8 mouse cellular contexts compared by ENCODE assay signal in the genomic region with DNA sequence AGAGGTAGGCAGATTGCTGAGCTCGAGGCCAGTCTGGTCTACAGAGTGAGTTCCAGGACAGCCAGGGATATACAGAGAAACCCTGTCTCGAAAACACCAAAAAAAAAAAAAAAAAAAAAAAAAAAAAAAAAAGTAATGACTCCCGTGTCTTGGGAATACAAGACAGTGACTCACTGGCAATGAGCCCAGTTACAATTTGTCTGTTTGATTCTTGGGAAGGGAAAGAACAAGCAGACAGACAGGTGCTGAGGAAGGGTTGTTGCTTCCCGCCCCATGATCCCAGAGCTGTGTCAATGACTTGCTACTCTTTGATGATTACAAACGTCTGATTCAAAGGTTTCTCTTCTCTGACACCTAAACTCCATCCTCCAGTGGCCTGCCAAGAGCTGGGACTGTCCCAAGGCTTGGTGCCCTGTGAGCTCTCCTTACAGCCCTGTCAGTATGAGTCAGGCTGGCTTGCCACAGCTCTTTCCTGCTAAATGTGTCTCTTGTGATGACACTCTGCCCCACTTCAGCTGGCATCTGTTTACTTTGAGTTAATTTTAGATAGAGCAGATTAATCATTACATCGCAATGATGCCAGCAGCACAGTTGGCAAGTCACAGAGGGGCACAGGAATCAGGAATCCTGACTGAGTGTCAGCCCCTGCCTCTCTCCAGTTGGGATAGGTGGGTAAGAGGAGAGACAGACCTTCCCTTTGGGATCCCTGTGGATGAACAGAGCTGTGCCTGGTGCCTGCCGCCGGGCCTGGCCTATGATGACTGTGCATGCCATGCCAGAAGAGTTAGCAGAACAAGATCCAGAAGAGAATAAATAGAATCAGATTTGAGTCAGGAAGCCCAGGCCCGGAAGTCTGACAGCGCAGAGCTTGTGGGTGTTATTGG. TPM values are rescaled to one million over a fixed set of nuclear protein-coding genes. Genes with fewer than 3 reads are reported as not detected.
DNase-seq lines count a peak whose midpoint lies in the region; ATAC-seq and TF ChIP-seq lines count a peak whose summit lies in the region.

No protein-coding gene starts in this region.

- no peak overlapping the region for H3K4me2 ChIP-seq in kidney, embryonic 15.5 days

- H3K4me1 ChIP-seq in kidney, embryonic 15.5 days, result peaks cover 6% of the 10 kb centered on the region; the same call in 1 of the 2 replicates

- DNase-seq in left cerebral cortex, adult 2 months (ENCODE audit: extremely low spot score in 1 of 2, low spot score in 2 of 2), result peak; percentile 27 to 45
- DNase-seq in left cerebral cortex, adult 11 months (ENCODE audit: low spot score), result no peak
- peak; percentile 87 for DNase-seq in adrenal gland, adult 2 months
- DNase-seq in cerebellum, postnatal 36 days, result peak; percentile 47 to 65
- DNase-seq in skeletal muscle tissue, adult 2 months (ENCODE audit: low read depth, low spot score), result peak; percentile 89
- DNase-seq in embryo, embryonic 10.5 days (ENCODE audit: low spot score), result no peak
- no peak for DNase-seq in spleen, adult 18-20 months

- H3K27me3 ChIP-seq in kidney, embryonic 15.5 days, result no peaks in the 10 kb centered on the region

- 53% methylated on average over 10 of the region's 10 CpGs for WGBS in kidney, embryonic 15.5 days

- H3K36me3 ChIP-seq in kidney, embryonic 15.5 days, result no peaks in the 10 kb centered on the region

- peak overlapping the region; percentile 15; the same call in 1 of the 2 replicates for H3K27ac ChIP-seq in left cerebral cortex, adult 2 months
- H3K27ac ChIP-seq in kidney, embryonic 15.5 days, result no peak overlapping the region

- no peaks in the 10 kb centered on the region for H3K9me3 ChIP-seq in kidney, embryonic 15.5 days (replicated peaks)

- peak; percentile 74; the same call in 1 of the 2 replicates for ATAC-seq in kidney, embryonic 15.5 days (replicated peaks; ENCODE audit: low FRiP score)

- H3K4me3 ChIP-seq in left cerebral cortex, adult 2 months, result no peak overlapping the region
- H3K4me3 ChIP-seq in kidney, embryonic 15.5 days (replicated peaks), result no peak overlapping the region

- intact Hi-C loops in left cerebral cortex, adult 2 months (cut with DNase I), result no loop called here

- TF ChIP-seq CTCF in left cerebral cortex, adult 2 months (IDR thresholded peaks at IDR 0.05), result no peak

- no peak overlapping the region for H3K9ac ChIP-seq in kidney, embryonic 15.5 days

RNA-seq across cellular contexts. Expression of gene Dhx32, which starts 11.0 kb away (rescaled TPM):
- total RNA-seq in left cerebral cortex, adult 2 months (2021), result 10 to 100 TPM; 36.8 to 40.8 TPM
- total RNA-seq in adrenal gland, adult 2 months (2021), result 10 to 100 TPM; 56.8 to 71.2 TPM
- polyA plus RNA-seq in adrenal gland, adult 2 months (2012; rRNA removed), result 20.7 and 21.9 TPM in 2 replicates
- polyA plus RNA-seq in kidney, embryonic 15.5 days (2015; fragmentation: Nextera tagmentation; extraction: Ambion mirVana), result 19.7 and 21.3 TPM in 2 replicates

RNA-seq across cellular contexts. Expression of gene Fank1, which starts 16.8 kb away (rescaled TPM):
- total RNA-seq in left cerebral cortex, adult 2 months (2021), result 1 to 10 TPM; 3.6 to 4.1 TPM
- total RNA-seq in adrenal gland, adult 2 months (2021), result under 1 TPM in 1 of 2 experiments, not detected in 1; 0.24 TPM
- polyA plus RNA-seq in adrenal gland, adult 2 months (2012; rRNA removed), result 0.10 and 0.15 TPM in 2 replicates
- polyA plus RNA-seq in kidney, embryonic 15.5 days (2015; fragmentation: Nextera tagmentation; extraction: Ambion mirVana), result 0.23 and 0.37 TPM in 2 replicates

Comparison
In these comparisons a context has a peak if more than half of its experiments do, and no peak if none do; other contexts are left out.
1. DNase-seq: peak in left cerebral cortex, adult 2 months (2 of 2), adrenal gland, adult 2 months (single experiment), cerebellum, postnatal 36 days (2 of 2) and skeletal muscle tissue, adult 2 months (single experiment); none in left cerebral cortex, adult 11 months (single experiment), embryo, embryonic 10.5 days (single experiment) and spleen, adult 18-20 months (0 of 2).